Mouse (Mus musculus) midbrain, embryonic 14.5 days (tissue): ENCODE measurements around the gene Tmem206. TPM values are rescaled to one million over a fixed set of nuclear protein-coding genes. Genes with fewer than 3 reads are reported as not detected.

Experiments used
- ATAC-seq: fragments of 200-750 bp; cut with Nextera tagmentation; 2 replicates; pipeline ENCODE4 v1.8.0; 2017; ENCODE audit warnings: moderate number of reproducible peaks, moderate library complexity; ENCODE audit not compliant: low FRiP score, low TSS enrichment
- DNase-seq: peaks from one replicate; pipeline ENCODE4 v3.0.0-alpha.2; 2015
- H3K27ac ChIP-seq: fragments of 300-500 bp; sonication (generic); replicated peaks from 2 replicates; pipeline ENCODE4 v1.5.1; 2014; ENCODE audit warnings: mild to moderate bottlenecking, low read depth, low read length, moderate library complexity
- H3K27me3 ChIP-seq: fragments of 300-500 bp; sonication (generic); 2 replicates; pipeline ENCODE4 v1.6.1; 2014; ENCODE audit warnings: low read length, control low read depth, mixed read lengths; ENCODE audit not compliant: control insufficient read depth, insufficient read depth
- H3K36me3 ChIP-seq: fragments of 300-500 bp; sonication (generic); 2 replicates; pipeline ENCODE4 v1.6.1; 2014; ENCODE audit warnings: low read length, control low read depth; ENCODE audit not compliant: control insufficient read depth, insufficient read depth
- H3K4me1 ChIP-seq: fragments of 300-500 bp; sonication (generic); 2 replicates; pipeline ENCODE4 v1.6.1; 2014; ENCODE audit warnings: mild to moderate bottlenecking, antibody characterized with exemption, low read length, control low read depth; ENCODE audit not compliant: control insufficient read depth, insufficient read depth
- H3K4me2 ChIP-seq: fragments of 300-500 bp; sonication (generic); 2 replicates; pipeline ENCODE4 v1.6.1; 2014; ENCODE audit warnings: mild to moderate bottlenecking, low read length, moderate library complexity
- H3K4me3 ChIP-seq: fragments of 300-500 bp; sonication (generic); replicated peaks from 2 replicates; pipeline ENCODE4 v1.5.1; 2014; ENCODE audit warnings: low read depth, low read length
- H3K9ac ChIP-seq: fragments of 300-500 bp; sonication (generic); replicated peaks from 2 replicates; pipeline ENCODE4 v1.6.1; 2014; ENCODE audit warnings: mild to moderate bottlenecking, low read length, moderate library complexity
- H3K9me3 ChIP-seq: fragments of 300-500 bp; sonication (generic); 2 replicates; pipeline ENCODE4 v1.6.1; 2016; ENCODE audit warnings: low read length, control low read depth, mixed read lengths; ENCODE audit not compliant: control insufficient read depth
- WGBS: fragments of 180-500 bp; shearing (Covaris S2); extraction: QIAGEN DNeasy Blood & Tissue Kit; methylation state at CpG from one replicate; pipeline ENCODE4 v1.1.7; 2014; 5-methylcytosine and 5-hydroxymethylcytosine counted together
- polyA plus RNA-seq: library from polyadenylated mRNA; unstranded; fragments of >200 nt; fragmentation: Nextera tagmentation; extraction: Ambion mirVana; gene quantifications from 2 replicates; pipeline ENCODE4 v1.2.1, GENCODE M21; 2014

Gene Tmem206
- polyA plus RNA-seq, 1 experiment from 2014 or later = 47.1 TPM

GRCm38 (mm10) chr1:191334500-191334899 lies 8.8 kb downstream of the Tmem206 start:
- no peaks in the 10 kb centered on the region for H3K9me3 ChIP-seq
- H3K4me2 ChIP-seq = no peak overlapping the region
- no peak overlapping the region for H3K9ac ChIP-seq
- no peak overlapping the region for H3K4me3 ChIP-seq
- no peak for DNase-seq
- no peak overlapping the region for H3K27ac ChIP-seq
- H3K27me3 ChIP-seq = no peaks in the 10 kb centered on the region
- WGBS = 76% methylated on average over 5 of the region's 5 CpGs
- H3K4me1 ChIP-seq = no peaks in the 10 kb centered on the region
- peaks cover 53% of the 10 kb centered on the region for H3K36me3 ChIP-seq
- ATAC-seq = no peak

- H3K4me1 ChIP-seq = no peaks in the 10 kb centered on the region
- no peak for ATAC-seq
- H3K27ac ChIP-seq = no peak overlapping the region
- H3K4me2 ChIP-seq = no peak overlapping the region
- H3K9me3 ChIP-seq = no peaks in the 10 kb centered on the region
- 77% methylated on average over 2 of the region's 2 CpGs for WGBS
- H3K9ac ChIP-seq = no peak overlapping the region
- H3K4me3 ChIP-seq = no peak overlapping the region
- DNase-seq = no peak
- H3K27me3 ChIP-seq = no peaks in the 10 kb centered on the region
- H3K36me3 ChIP-seq = peaks cover 69% of the 10 kb centered on the region
These were observed 14.2 kb downstream of the Tmem206 start for GRCm38 (mm10) chr1:191339876-191340275.

GRCm38 (mm10) chr1:191340530-191340929 lies 14.8 kb downstream of the Tmem206 start:
- Histone ChIP-seq H3K9ac (no peak overlapping the region), H3K4me2 (no peak overlapping the region), H3K4me1 (no peaks in the 10 kb centered on the region), H3K4me3 (no peak overlapping the region), H3K9me3 (no peaks in the 10 kb centered on the region), H3K27me3 (no peaks in the 10 kb centered on the region), H3K36me3 (peaks cover 76% of the 10 kb centered on the region), H3K27ac (no peak overlapping the region)
- DNase-seq (no peak), ATAC-seq (no peak)
- WGBS = 91% methylated on average over 4 of the region's 4 CpGs

GRCm38 (mm10) chr1:191347602-191348001 lies 21.9 kb downstream of the Tmem206 start:
- Histone ChIP-seq H3K4me1 (no peaks in the 10 kb centered on the region), H3K9ac (no peak overlapping the region), H3K4me2 (no peak overlapping the region), H3K4me3 (no peak overlapping the region), H3K36me3 (peaks cover 84% of the 10 kb centered on the region), H3K27ac (no peak overlapping the region), H3K9me3 (no peaks in the 10 kb centered on the region), H3K27me3 (no peaks in the 10 kb centered on the region)
- ATAC-seq (no peak), DNase-seq (no peak)
- 95% methylated on average over 8 of the region's 8 CpGs for WGBS

GRCm38 (mm10) chr1:191348592-191348991 lies 22.9 kb downstream of the Tmem206 start:
- H3K9me3 ChIP-seq = no peaks in the 10 kb centered on the region
- no peak overlapping the region for H3K4me2 ChIP-seq
- H3K4me3 ChIP-seq = no peak overlapping the region
- H3K27ac ChIP-seq = no peak overlapping the region
- H3K27me3 ChIP-seq = no peaks in the 10 kb centered on the region
- peaks cover 81% of the 10 kb centered on the region for H3K36me3 ChIP-seq
- DNase-seq = no peak
- no peak for ATAC-seq
- H3K9ac ChIP-seq = no peak overlapping the region
- H3K4me1 ChIP-seq = no peaks in the 10 kb centered on the region
- 90% methylated on average over 2 of the region's 2 CpGs for WGBS

- Histone ChIP-seq H3K4me1 (no peaks in the 10 kb centered on the region), H3K36me3 (peaks cover 81% of the 10 kb centered on the region), H3K9ac (no peak overlapping the region), H3K27ac (no peak overlapping the region), H3K27me3 (no peaks in the 10 kb centered on the region), H3K4me2 (no peak overlapping the region), H3K4me3 (no peak overlapping the region), H3K9me3 (no peaks in the 10 kb centered on the region)
- DNase-seq = no peak
- no peak for ATAC-seq
- WGBS = 63% methylated on average over 5 of the region's 5 CpGs
These were observed 23.3 kb downstream of the Tmem206 start for GRCm38 (mm10) chr1:191348996-191349395.

- Histone ChIP-seq H3K27ac (no peak overlapping the region), H3K4me2 (no peak overlapping the region), H3K27me3 (no peaks in the 10 kb centered on the region), H3K9me3 (no peaks in the 10 kb centered on the region), H3K36me3 (peaks cover 86% of the 10 kb centered on the region), H3K9ac (no peak overlapping the region), H3K4me3 (no peak overlapping the region), H3K4me1 (no peaks in the 10 kb centered on the region)
- no peak for ATAC-seq
- DNase-seq = no peak
- 88% methylated on average over 23 of the region's 23 CpGs for WGBS
These were observed 23.9 kb downstream of the Tmem206 start for GRCm38 (mm10) chr1:191349486-191350037.

GRCm38 (mm10) chr1:191350355-191350754 lies 24.6 kb downstream of the Tmem206 start:
- H3K4me2 ChIP-seq = no peak overlapping the region
- 95% methylated on average over 5 of the region's 5 CpGs for WGBS

GRCm38 (mm10) chr1:191352786-191353488 lies 27.2 kb downstream of the Tmem206 start:
- WGBS = 74% methylated on average over 14 of the region's 14 CpGs
- peaks cover 88% of the 10 kb centered on the region for H3K36me3 ChIP-seq
- no peak overlapping the region for H3K4me2 ChIP-seq
- H3K9me3 ChIP-seq = no peaks in the 10 kb centered on the region
- no peaks in the 10 kb centered on the region for H3K27me3 ChIP-seq
- ATAC-seq (no peak), DNase-seq (peak; percentile 84)
- no peak overlapping the region for H3K4me3 ChIP-seq
- H3K27ac ChIP-seq = no peak overlapping the region
- H3K9ac ChIP-seq = no peak overlapping the region
- no peaks in the 10 kb centered on the region for H3K4me1 ChIP-seq

More at GRCm38 (mm10) chr1:191350355-191350754, 24.6 kb downstream of the Tmem206 start:
- no peaks in the 10 kb centered on the region for H3K4me1 ChIP-seq
- no peak for DNase-seq
- H3K9me3 ChIP-seq = no peaks in the 10 kb centered on the region
- no peak overlapping the region for H3K9ac ChIP-seq
- no peak overlapping the region for H3K27ac ChIP-seq
- no peak for ATAC-seq
- no peak overlapping the region for H3K4me3 ChIP-seq
- peaks cover 86% of the 10 kb centered on the region for H3K36me3 ChIP-seq
- no peaks in the 10 kb centered on the region for H3K27me3 ChIP-seq
